In genomic region chr12:69502706-69503070, GRCm38 (mm10) we compare ENCODE assay signal across 8 mouse cellular contexts.
DNase-seq lines count a peak whose midpoint lies in the region; ATAC-seq lines count a peak whose summit lies in the region.

No protein-coding gene starts in this region.

- H3K4me3 ChIP-seq in heart, embryonic 14.5 days (ENCODE audit: control insufficient read depth in 1 of 2, insufficient read depth in 1 of 2, low read depth in 1 of 2, low read length in 2 of 2), result no peak overlapping the region
- no peak overlapping the region for H3K4me3 ChIP-seq in liver, embryonic 16.5 days (ENCODE audit: low read depth, low read length)

- no peak for ATAC-seq in heart, embryonic 14.5 days (ENCODE audit: insufficient number of reproducible peaks, insufficient read depth, low FRiP score, low read depth)
- ATAC-seq in liver, embryonic 16.5 days (ENCODE audit: low read depth), result no peak
- no peak for ATAC-seq in megakaryocyte-erythroid progenitor cell, adult 5-6 weeks (replicated peaks; ENCODE audit: low FRiP score, low TSS enrichment, poor library complexity, severe bottlenecking)

- WGBS in heart, embryonic 14.5 days, result 58% methylated on average over 6 of the region's 6 CpGs
- 51% methylated on average over 6 of the region's 6 CpGs for WGBS in liver, embryonic 16.5 days (ENCODE audit: insufficient replicate concordance)

- H3K4me2 ChIP-seq in heart, embryonic 14.5 days (ENCODE audit: low read length), result peak overlapping the region; percentile 48
- H3K4me2 ChIP-seq in liver, embryonic 16.5 days (ENCODE audit: low read depth, low read length), result 0 out of 2 replicates have a peak overlapping the region, but pooled peaks have one; percentile 2

- H3K36me3 ChIP-seq in heart, embryonic 14.5 days (ENCODE audit: control insufficient read depth, insufficient read depth, low read length), result no peaks in the 10 kb centered on the region
- no peaks in the 10 kb centered on the region for H3K36me3 ChIP-seq in liver, embryonic 16.5 days (ENCODE audit: control insufficient read depth, insufficient read depth)

- peak overlapping the region; percentile 60 for H3K9ac ChIP-seq in heart, embryonic 14.5 days (ENCODE audit: low read length)
- no peak overlapping the region for H3K9ac ChIP-seq in liver, embryonic 16.5 days (ENCODE audit: low read depth, low read length)

- no peak for DNase-seq in heart, postnatal 14 days
- peak; percentile 67 for DNase-seq in NIH3T3 (ENCODE audit: low read depth)
- DNase-seq in gastrocnemius, postnatal 10 days, result peak; percentile 19
- DNase-seq in cerebellum, adult 8-10 months, result no peak
- DNase-seq in Muller cell, postnatal 12 days (ENCODE audit: inconsistent ontology term), result no peak

- intact Hi-C loops in heart, postnatal 14 days (cut with DNase I), result loop anchor here (2.0 to 5.0 kb wide), 4 partner anchors 34 to 130 kb away; partner anchors contain the start of genes Arf6 and Gm9887

- no peaks in the 10 kb centered on the region for H3K27me3 ChIP-seq in heart, embryonic 14.5 days (ENCODE audit: control insufficient read depth, insufficient read depth, low read length)
- H3K27me3 ChIP-seq in liver, embryonic 16.5 days (ENCODE audit: control insufficient read depth, insufficient read depth, low read depth, low read length), result no peaks in the 10 kb centered on the region

- H3K27ac ChIP-seq in heart, embryonic 14.5 days (replicated peaks in 1 of 2; ENCODE audit: control insufficient read depth in 1 of 2, insufficient read depth in 1 of 2, low read depth in 2 of 2, low read length in 2 of 2), result peak overlapping the region; percentile 94 to 98
- peak overlapping the region; percentile 68 for H3K27ac ChIP-seq in liver, embryonic 16.5 days (ENCODE audit: low read length)

- peaks cover 19 to 24% of the 10 kb centered on the region in 2 experiments for H3K4me1 ChIP-seq in heart, embryonic 14.5 days (ENCODE audit: control insufficient read depth in 2 of 2, insufficient read depth in 2 of 2, low read length in 2 of 2)
- no peaks in the 10 kb centered on the region; the same call in none of the 2 replicates for H3K4me1 ChIP-seq in liver, embryonic 16.5 days (ENCODE audit: control insufficient read depth, low read depth, low read length)

- no peaks in the 10 kb centered on the region for H3K9me3 ChIP-seq in heart, embryonic 14.5 days (ENCODE audit: control insufficient read depth, low read length)
- H3K9me3 ChIP-seq in liver, embryonic 16.5 days (replicated peaks; ENCODE audit: control insufficient read depth, low read length), result no peaks in the 10 kb centered on the region

Comparison
In these comparisons a context has a peak if more than half of its experiments do, and no peak if none do; other contexts are left out.
1. DNase-seq: peak in NIH3T3 (single experiment) and gastrocnemius, postnatal 10 days (single experiment); none in heart, postnatal 14 days (0 of 2), cerebellum, adult 8-10 months (single experiment) and Muller cell, postnatal 12 days (single experiment).